Mouse (Mus musculus) liver, adult 2 months (tissue): ENCODE measurements at regions not wholly inside any gene's neighbourhood (a gene's known extent, or its start where the extent isn't known, plus 50 kb on each side); places are given as distances from the start of the nearest gene placed in this dataset.

ENCODE experiments used
- DNase-seq: peaks from one replicate; pipeline ENCODE4 v3.0.0-alpha.2; 2011; ENCODE audit warnings: low read depth, low spot score; ENCODE audit errors: extremely low read depth
- H3K27ac ChIP-seq: fragments of 200-500 bp; replicated peaks from 2 replicates; pipeline ENCODE4 v1.5.1; 2012; ENCODE audit warnings: low read depth, mild to moderate bottlenecking, control low read depth, inconsistent platforms, low read length; ENCODE audit not compliant: insufficient read depth
- H3K27me3 ChIP-seq: fragments of 200-500 bp; 2 replicates; pipeline ENCODE4 v1.6.1; 2012; ENCODE audit warnings: mild to moderate bottlenecking, moderate library complexity, low read length, inconsistent platforms; ENCODE audit not compliant: control insufficient read depth, insufficient read depth
- H3K36me3 ChIP-seq: fragments of 200-500 bp; 2 replicates; pipeline ENCODE4 v1.6.1; 2012; ENCODE audit warnings: low read length, inconsistent platforms; ENCODE audit not compliant: control insufficient read depth, insufficient read depth
- H3K4me1 ChIP-seq: fragments of 200-500 bp; 2 replicates; pipeline ENCODE4 v1.6.1; 2011; ENCODE audit warnings: low read length; ENCODE audit not compliant: control insufficient read depth, insufficient read depth
- H3K4me3 ChIP-seq: fragments of 200-500 bp; 2 replicates; pipeline ENCODE4 v1.5.1; 2011; ENCODE audit warnings: low read depth, mild to moderate bottlenecking, control low read depth, low read length, moderate library complexity; ENCODE audit not compliant: insufficient read depth
- H3K79me2 ChIP-seq: fragments of 200-500 bp; 2 replicates; pipeline ENCODE4 v1.6.1; 2012; ENCODE audit warnings: inconsistent platforms, mild to moderate bottlenecking, low read length, moderate library complexity; ENCODE audit not compliant: control insufficient read depth, insufficient read depth
- H3K9ac ChIP-seq: fragments of 200-500 bp; 2 replicates; pipeline ENCODE4 v1.6.1; 2012; ENCODE audit warnings: low read depth, mild to moderate bottlenecking, control low read depth, inconsistent platforms, low read length
- CTCF ChIP-seq: fragments of 200-500 bp; IDR thresholded peaks from 2 replicates; pipeline ENCODE4 v1.5.1; 2011; ENCODE audit warnings: low read depth, low read length, control low read depth
- POLR2A ChIP-seq: fragments of 200-500 bp; IDR thresholded peaks from 2 replicates; pipeline ENCODE4 v1.6.1; 2011; ENCODE audit warnings: low read length, control low read depth; ENCODE audit not compliant: insufficient read depth; ENCODE audit errors: extremely low read depth
- WGBS: fragments of 180-500 bp; shearing (Covaris S2); methylation state at CpG from one replicate; pipeline ENCODE4 v1.1.7; 2018; 5-methylcytosine and 5-hydroxymethylcytosine counted together

GRCm38 (mm10) chr15:52536594-52536993 is 1348.1 kb upstream of the Gm7489 start:
- no peak for DNase-seq
- Histone ChIP-seq H3K36me3 (no peaks in the 10 kb centered on the region), H3K79me2 (no peaks in the 10 kb centered on the region), H3K9ac (no peak overlapping the region), H3K27me3 (no peaks in the 10 kb centered on the region), H3K4me1 (no peaks in the 10 kb centered on the region), H3K27ac (no peak overlapping the region), H3K4me3 (no peak overlapping the region)
- 88% methylated on average over 2 of the region's 2 CpGs for WGBS
- TF ChIP-seq CTCF: no peak
- TF ChIP-seq POLR2A: no peak

GRCm38 (mm10) chr15:52558682-52559081 is 1326.0 kb upstream of the Gm7489 start:
- H3K79me2 ChIP-seq: no peaks in the 10 kb centered on the region
- DNase-seq: no peak
- TF ChIP-seq CTCF: no peak
- TF ChIP-seq POLR2A: no peak
- no peaks in the 10 kb centered on the region for H3K36me3 ChIP-seq
- H3K4me3 ChIP-seq: no peak overlapping the region
- peaks cover 3% of the 10 kb centered on the region; the same call in 1 of the 2 replicates for H3K4me1 ChIP-seq
- no peak overlapping the region for H3K27ac ChIP-seq
- H3K27me3 ChIP-seq: no peaks in the 10 kb centered on the region
- no peak overlapping the region for H3K9ac ChIP-seq

- peak overlapping the region; percentile 39; the same call in 1 of the 2 replicates for H3K27ac ChIP-seq
- 25% methylated on average over 1 of the region's 1 CpGs for WGBS
Measured at GRCm38 (mm10) chr15:52564078-52564477, 1320.6 kb upstream of the Gm7489 start.

GRCm38 (mm10) chr15:52565449-52565851 is 1319.3 kb upstream of the Gm7489 start:
- H3K27ac ChIP-seq: no peak overlapping the region
- no peak for DNase-seq
- H3K27me3 ChIP-seq: no peaks in the 10 kb centered on the region
- no peaks in the 10 kb centered on the region for H3K36me3 ChIP-seq
- no peaks in the 10 kb centered on the region for H3K79me2 ChIP-seq
- H3K9ac ChIP-seq: no peak overlapping the region
- TF ChIP-seq POLR2A: no peak
- TF ChIP-seq CTCF: no peak
- no peak overlapping the region for H3K4me3 ChIP-seq
- whole genome bisulfite sequencing: 83% methylated on average over 5 of the region's 5 CpGs
- H3K4me1 ChIP-seq: peaks cover 16% of the 10 kb centered on the region; the same call in 1 of the 2 replicates

More at GRCm38 (mm10) chr15:52564078-52564477, 1320.6 kb upstream of the Gm7489 start:
- Histone ChIP-seq H3K4me3 (no peak overlapping the region), H3K9ac (no peak overlapping the region), H3K79me2 (no peaks in the 10 kb centered on the region), H3K36me3 (no peaks in the 10 kb centered on the region), H3K27me3 (no peaks in the 10 kb centered on the region), H3K4me1 (peaks cover 16% of the 10 kb centered on the region; the same call in 1 of the 2 replicates)
- TF ChIP-seq CTCF (no peak), POLR2A (no peak)
- peak; percentile 89 for DNase-seq

GRCm38 (mm10) chr15:52570256-52570655 is 1314.5 kb upstream of the Gm7489 start:
- Histone ChIP-seq H3K36me3 (no peaks in the 10 kb centered on the region), H3K4me1 (peaks cover 3% of the 10 kb centered on the region; the same call in 1 of the 2 replicates), H3K4me3 (no peak overlapping the region), H3K27me3 (no peaks in the 10 kb centered on the region), H3K27ac (no peak overlapping the region), H3K79me2 (no peaks in the 10 kb centered on the region), H3K9ac (no peak overlapping the region)
- DNase-seq: no peak
- no peak for TF ChIP-seq POLR2A
- no peak for TF ChIP-seq CTCF
- WGBS: 98% methylated on average over 1 of the region's 1 CpGs

- H3K4me3 ChIP-seq: no peak overlapping the region
- H3K36me3 ChIP-seq: no peaks in the 10 kb centered on the region
- no peaks in the 10 kb centered on the region for H3K79me2 ChIP-seq
- no peaks in the 10 kb centered on the region for H3K27me3 ChIP-seq
- no peak overlapping the region for H3K27ac ChIP-seq
- DNase-seq: no peak
- no peak for TF ChIP-seq CTCF
- no peak for TF ChIP-seq POLR2A
- 91% methylated on average over 2 of the region's 2 CpGs for WGBS
- no peak overlapping the region for H3K9ac ChIP-seq
- H3K4me1 ChIP-seq: no peaks in the 10 kb centered on the region
Measured at GRCm38 (mm10) chr15:52577614-52578013, 1307.1 kb upstream of the Gm7489 start.
